Mouse (Mus musculus): ENCODE measurements around the gene Prpf38b.

DNA sequence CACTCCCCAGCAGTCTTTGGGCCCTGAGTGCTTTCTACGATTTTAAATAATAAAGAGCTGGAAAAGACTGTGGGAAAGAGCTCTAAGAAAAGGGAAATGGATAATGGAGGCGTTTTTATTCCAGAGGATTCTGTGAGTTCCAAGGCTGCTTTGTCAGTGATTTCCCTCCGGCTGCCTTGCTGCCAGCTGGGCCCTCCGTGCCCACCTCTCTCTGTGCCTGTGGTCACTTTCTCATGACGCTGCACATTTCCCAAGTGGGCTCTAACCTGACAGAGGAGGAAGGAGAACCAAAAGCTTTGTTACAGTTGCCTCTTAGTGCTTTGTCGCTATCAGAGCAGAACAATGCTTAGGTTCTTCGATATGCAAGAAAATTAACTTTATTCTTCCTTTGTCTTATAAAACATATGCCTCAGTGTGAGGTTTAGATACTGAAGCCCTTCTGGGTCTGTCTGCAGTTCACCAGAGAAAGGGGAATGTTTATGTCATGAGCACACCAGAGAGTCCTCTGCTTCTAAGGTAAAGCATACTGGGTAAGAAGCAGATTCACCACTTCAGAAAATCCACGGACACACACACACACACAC is 26.7 kb downstream of the Prpf38b start:
- TF ChIP-seq POLR2A (IDR thresholded peaks at IDR 0.05; ENCODE audit: insufficient read length, low read depth) (no peak), CEBPB (IDR thresholded peaks at IDR 0.05; ENCODE audit: insufficient read depth, poor library complexity, severe bottlenecking) (no peak), E2F4 (IDR thresholded peaks at IDR 0.05; ENCODE audit: insufficient read depth) (no peak), MYOG (IDR thresholded peaks at IDR 0.05; ENCODE audit: control insufficient read depth in 1 of 3, insufficient read depth in 1 of 3, insufficient read length in 2 of 3, low read depth in 2 of 3) (no peak), MYOD1 (IDR thresholded peaks at IDR 0.05; ENCODE audit: control insufficient read depth in 1 of 3, insufficient read length in 2 of 3, low read depth in 2 of 3) (no peak), MAX (IDR thresholded peaks at IDR 0.05; ENCODE audit: low read depth) (no peak)

Measured in myocyte (in vitro differentiated cells).